Comparison of ENCODE assay signal across 18 mouse cellular contexts in genomic region chr7:7674032-7674431, GRCm38 (mm10). TPM values are rescaled to one million over a fixed set of nuclear protein-coding genes. Genes with fewer than 3 reads are reported as not detected.
"Had no signal": no experiment of that assay in that cellular context is flagged by ENCODE, and none has a peak within 500 bp of the region (broad histone marks: within the 10 kb centered on the region; RNA-seq: fewer than 3 reads in every experiment).

No protein-coding gene starts in this region.

RNA-seq across cellular contexts. Expression of gene Vmn2r34, which starts 15.3 kb away (rescaled TPM):
- total RNA-seq: megakaryocyte, adult 5-6 weeks; megakaryocyte-erythroid progenitor cell, adult 5-6 weeks; midbrain, postnatal 0 days; monocyte, adult 5-6 weeks; neutrophil, adult 5-6 weeks had no signal
- polyA plus RNA-seq: liver, embryonic 15.5 days; lung, embryonic 14.5 days; lung, embryonic 16.5 days; midbrain, embryonic 10.5 days; midbrain, embryonic 13.5 days; midbrain, embryonic 15.5 days; midbrain, postnatal 0 days; neural tube, embryonic 12.5 days; neural tube, embryonic 14.5 days; spleen, adult 2 months; stomach, embryonic 15.5 days; stomach, postnatal 0 days; testis, adult 2 months; thymus, postnatal 0 days had no signal
